Mouse (Mus musculus): ENCODE measurements at regions not wholly inside any gene's neighbourhood (a gene's known extent, or its start where the extent isn't known, plus 50 kb on each side); places are given as distances from the start of the nearest gene placed in this dataset.

- no peak for DNase-seq (ENCODE audit: low spot score)
Observed at GRCm38 (mm10) chr7:75063816-75064215, 245.2 kb downstream of the Sv2b start.

DNA sequence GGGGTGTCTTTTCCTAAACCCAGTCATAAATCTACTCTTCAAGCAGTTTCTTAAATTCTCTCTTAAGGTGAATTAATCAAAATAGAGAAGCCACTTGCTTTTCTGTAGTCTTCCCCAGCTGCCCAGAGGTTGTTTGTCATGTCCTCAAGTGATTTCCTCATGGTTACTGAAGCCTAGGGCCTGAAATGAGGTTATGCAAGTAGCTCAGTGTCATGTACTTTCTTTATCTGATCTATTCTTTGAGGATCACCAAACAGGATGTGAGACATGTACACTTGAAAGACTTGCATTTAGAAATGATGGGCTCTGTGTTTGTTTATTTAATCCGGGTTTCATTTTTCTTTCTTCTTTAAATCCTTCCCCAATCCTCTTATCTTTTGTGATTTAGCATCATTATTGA is 258.8 kb downstream of the Sv2b start:
- DNase-seq (ENCODE audit: low spot score), result no peak

DNA sequence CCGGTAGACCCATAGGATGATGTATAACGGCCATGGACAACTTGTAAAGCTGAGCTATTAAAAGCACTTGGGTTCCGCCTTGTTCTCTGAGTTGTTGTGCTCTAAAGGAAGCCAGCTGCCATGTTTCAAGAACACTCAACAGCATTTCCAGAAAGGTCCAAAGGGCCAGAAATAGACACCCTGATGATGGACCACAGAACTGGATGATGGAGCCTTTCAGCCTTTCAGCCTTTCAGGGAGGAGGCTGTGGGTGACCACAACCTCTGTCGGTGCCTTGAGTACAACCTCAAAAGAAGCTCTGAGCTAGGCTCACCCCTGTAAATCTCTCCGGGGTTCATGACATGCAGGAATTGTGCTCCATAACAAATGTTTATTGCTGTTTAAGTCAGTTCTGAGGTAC is 259.3 kb downstream of the Sv2b start:
- no peak for DNase-seq (ENCODE audit: low spot score)

DNA sequence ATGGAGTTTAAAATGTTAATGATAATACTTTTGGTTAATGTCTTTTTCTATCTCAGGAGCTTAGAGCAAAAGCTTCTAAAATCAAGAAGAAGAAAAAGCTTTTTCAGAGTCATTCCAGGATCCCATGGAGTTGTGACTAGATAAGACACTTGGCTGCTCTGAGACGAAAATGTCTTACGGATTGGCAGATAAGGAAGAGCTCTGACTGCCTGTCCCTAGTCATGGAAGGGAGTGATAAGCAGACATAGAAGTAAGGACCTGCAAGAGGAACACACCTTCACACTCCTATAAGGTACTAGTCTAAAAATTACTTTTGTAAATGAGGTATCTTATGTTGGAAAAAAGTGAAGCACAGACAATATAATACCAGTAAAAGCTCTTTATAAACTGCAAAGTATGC is 260.2 kb downstream of the Sv2b start:
- DNase-seq (ENCODE audit: low spot score), result no peak

DNA sequence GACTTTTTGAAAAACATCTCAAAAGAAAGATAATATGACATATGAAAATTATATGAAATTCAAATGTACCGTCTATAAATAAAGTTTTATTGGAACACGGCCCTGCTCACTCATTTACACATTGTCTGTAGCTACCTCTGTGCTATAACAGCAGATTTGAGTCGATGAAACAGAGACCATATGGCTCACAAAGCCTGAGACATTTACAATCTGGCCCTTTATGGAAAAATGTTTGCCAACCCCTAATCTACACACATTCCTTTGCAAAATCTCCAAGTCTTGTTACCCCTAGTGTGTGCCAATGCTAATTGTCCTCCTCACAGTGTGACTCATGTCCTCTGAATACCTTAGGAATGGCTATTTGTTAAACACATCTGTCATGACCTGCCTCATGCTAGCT is 261.2 kb downstream of the Sv2b start:
- DNase-seq (ENCODE audit: low spot score), result no peak

DNA sequence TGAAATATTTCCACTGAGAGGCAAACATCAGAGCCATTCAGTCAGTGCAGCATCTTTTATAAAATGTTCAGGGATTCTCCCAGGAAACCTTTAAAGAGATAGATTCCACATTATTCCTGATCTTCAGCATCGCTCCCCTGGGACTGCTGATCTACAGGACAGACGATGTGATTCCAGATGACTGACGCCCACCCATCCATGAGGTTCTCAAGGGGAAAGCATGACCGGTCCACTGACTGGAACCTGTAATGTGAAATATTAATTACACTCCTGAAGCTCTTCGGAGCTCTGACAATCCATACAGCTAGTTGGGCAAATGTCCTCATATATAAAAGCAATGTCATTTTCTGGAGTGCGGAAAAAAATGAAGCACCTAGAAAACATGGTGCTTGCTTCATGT is 268.2 kb downstream of the Sv2b start:
- DNase-seq (ENCODE audit: low spot score), result no peak

GRCm38 (mm10) chr7:75026191-75026590 is 282.9 kb downstream of the Sv2b start:
- no peak for DNase-seq (ENCODE audit: low spot score)

GRCm38 (mm10) chr7:75021966-75022365 is 287.1 kb downstream of the Sv2b start:
- DNase-seq (ENCODE audit: low spot score), result no peak

DNA sequence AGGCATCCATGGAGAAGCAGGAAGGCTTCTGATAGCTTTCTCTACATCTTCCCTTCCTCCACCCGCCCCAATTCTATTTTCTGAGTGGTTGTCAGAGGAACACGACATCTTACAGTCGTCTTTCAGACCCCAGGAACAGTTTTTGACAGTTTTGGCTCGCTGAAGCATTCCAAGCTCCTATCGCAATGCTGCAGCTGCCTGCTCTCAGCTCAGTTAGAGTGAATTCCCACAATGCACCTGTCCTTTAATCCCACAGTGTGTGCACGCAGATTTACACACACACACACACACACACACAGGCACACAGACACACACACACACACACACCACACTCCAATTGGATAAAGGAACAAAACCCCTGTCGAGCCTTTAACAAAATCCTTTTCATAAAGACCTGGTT is 290.4 kb downstream of the Sv2b start:
- no peak for DNase-seq (ENCODE audit: low spot score)

DNA sequence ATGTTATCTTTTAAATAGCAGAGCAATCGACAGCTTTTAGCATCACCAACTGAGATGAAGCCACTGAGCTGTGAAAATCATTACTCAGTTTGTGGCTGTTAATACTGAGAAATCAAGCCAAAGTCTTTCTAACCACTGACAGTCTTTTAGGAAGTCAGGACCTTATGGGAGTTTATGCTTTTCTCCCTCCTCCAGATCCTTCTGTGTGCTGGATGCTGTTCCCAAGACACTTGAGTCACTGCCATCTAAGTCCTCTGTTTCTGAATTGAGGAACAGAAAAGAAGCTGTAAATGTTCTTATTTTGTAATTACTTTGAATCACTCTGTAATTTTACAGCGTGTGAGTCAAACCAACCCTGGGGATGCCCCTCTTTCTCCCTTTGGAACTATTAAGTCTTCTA is 300.6 kb downstream of the Sv2b start:
- DNase-seq (ENCODE audit: low spot score), result peak; percentile 1

- no peak for DNase-seq (ENCODE audit: low spot score)
Observed at GRCm38 (mm10) chr7:74990198-74990597, 318.9 kb downstream of the Sv2b start.

GRCm38 (mm10) chr7:74979479-74979878 is 329.6 kb downstream of the Sv2b start:
- peak; percentile 4 for DNase-seq (ENCODE audit: low spot score)

- no peak for DNase-seq (ENCODE audit: low spot score)
Observed at GRCm38 (mm10) chr7:74975986-74976385, 333.1 kb downstream of the Sv2b start.

- DNase-seq (ENCODE audit: low spot score), result no peak
Observed at GRCm38 (mm10) chr7:74974448-74974847, 334.6 kb downstream of the Sv2b start.

GRCm38 (mm10) chr7:74944421-74945098 is 364.5 kb downstream of the Sv2b start:
- no peak for DNase-seq (ENCODE audit: low spot score)

GRCm38 (mm10) chr7:74942917-74943316 is 366.1 kb downstream of the Sv2b start:
- no peak for DNase-seq (ENCODE audit: low spot score)

DNA sequence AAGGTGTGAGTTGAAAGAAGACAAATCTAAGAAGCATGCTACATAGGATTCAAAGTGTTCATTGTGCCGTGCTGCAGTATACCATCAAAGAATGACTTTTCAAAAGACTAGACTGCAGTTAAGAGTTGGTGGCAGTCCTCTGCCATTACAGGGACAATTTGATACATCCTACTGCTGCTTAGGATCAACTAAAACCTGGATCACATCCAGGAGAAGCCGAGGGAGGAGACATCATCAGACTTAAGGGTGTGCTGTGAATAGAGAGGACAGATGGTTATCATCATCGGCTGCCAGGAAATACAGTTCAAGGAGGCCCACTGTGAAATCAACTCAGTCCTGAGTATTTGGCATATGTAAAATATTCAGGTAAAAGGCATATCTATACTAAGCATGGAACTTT is 366.9 kb downstream of the Sv2b start:
- no peak for DNase-seq (ENCODE audit: low spot score)

DNA sequence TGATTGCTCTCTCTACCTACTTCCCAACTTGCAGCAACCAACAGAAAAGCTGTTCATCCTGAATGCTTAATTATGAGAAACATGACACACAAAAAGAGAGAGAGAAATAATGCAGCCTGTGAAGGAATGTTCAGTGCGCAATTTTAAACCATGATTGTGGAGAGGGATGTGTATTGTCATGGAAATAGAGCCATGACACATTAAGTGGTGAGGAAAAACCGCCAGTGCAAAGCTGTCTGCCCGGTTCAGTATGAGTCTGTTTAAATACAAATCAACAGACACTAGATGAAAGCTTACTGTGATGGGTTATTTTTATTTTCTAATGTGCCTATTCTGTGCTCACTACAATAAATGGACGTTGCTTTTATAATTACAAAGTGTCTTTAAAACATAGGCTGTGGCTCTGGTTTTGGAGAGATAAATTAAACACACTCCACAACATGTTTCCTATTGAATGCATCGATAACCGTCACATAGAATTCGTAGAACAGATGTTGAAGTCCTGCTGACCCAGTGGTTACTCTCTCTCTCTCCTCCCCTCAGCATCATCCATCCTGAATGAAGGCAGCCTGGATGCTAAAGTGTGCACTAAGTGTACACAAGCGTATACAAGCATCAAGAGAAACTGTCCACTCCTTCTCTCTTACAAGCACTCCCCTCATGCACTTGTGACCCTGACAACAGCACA is 374.7 kb upstream of the Slco3a1 start:
- no peak for DNase-seq (ENCODE audit: low spot score)

GRCm38 (mm10) chr7:74928226-74928927 is 373.8 kb upstream of the Slco3a1 start:
- no peak for DNase-seq (ENCODE audit: low spot score)

DNA sequence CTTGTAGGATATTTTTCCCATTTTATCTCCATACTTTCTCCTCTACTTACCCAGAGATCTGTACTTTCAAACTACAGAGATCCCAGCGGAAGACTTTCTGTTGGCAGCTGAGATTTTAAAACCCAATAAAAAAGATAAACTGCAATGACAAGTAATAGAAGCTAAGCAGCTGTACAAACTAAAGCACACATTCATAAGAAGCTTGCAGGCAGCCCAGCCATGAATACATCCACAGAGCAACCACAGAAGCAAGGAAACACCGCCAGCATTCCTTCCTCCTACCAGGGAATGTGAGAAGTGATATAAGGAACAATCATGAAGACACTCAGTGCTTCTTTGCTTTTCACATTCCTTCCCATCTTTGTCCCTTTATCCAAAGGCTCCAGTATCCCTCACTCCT is 372.1 kb upstream of the Slco3a1 start:
- DNase-seq (ENCODE audit: low spot score), result no peak

DNA sequence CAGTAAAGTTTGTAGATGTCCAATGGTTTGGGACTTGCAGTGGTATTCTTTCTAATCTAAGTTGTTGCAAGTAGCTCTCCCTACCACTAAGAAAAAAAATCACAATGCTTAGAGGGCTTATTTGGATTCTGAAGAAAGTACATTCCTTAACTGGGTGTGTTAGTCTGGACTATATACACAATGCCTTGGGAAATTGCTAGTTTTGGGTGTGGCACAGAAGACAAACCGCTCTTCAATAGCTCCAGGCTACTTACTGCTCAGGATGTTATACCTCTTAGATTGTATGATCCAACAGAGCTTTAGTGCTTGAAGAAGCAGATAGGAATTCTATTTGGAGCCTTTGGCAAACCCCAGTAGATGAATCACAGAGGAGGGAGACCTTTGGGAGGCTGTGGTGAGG is 369.6 kb upstream of the Slco3a1 start:
- DNase-seq (ENCODE audit: low spot score), result no peak

DNA sequence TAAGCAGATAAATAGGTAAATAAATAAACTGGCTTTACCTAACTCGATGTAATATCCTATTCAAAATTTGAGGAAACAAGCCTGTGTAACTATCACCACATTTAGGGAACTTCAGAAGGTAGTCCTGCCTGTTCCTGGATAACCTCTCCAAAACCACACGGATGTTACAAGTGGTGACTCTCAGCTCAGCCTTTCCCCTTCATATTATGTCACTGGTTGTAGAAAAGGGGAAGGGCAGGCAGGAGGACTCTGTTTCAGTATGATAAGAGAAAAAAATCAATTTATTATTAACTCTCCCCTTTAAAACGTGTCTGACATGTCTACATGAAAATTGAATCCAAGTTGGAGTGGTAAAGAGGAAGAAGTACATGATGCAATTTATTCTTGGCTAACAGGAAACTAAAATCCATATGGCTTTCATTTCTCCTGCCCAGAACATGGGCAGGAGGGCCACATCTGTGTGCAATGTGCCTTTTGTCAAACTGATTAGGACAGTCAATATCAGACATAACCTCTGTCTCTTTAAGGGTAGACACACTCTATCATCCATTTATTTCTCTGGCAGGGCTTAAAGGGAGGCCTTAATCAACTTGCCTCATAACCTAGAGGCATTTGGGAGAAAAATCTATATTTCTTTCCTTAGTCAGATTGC is 353.9 kb upstream of the Slco3a1 start:
- DNase-seq (ENCODE audit: low spot score), result no peak
